Mouse (Mus musculus) right cerebral cortex, postnatal 4 days (tissue): ENCODE measurements around the gene Ndrg2.
A peak's percentile ranks its signal among the peaks of the same experiment; 100 is the strongest.

Source experiments
- DNase-seq: peaks from one replicate; pipeline ENCODE4 v3.0.0-alpha.2; 2022

Ndrg2 gene

GRCm38 (mm10) chr14:51912391-51913061, 1.4 kb downstream of the Ndrg2 start:
- no peak for DNase-seq

- no peak for DNase-seq
Observed at GRCm38 (mm10) chr14:51911301-51911700, 2.7 kb downstream of the Ndrg2 start.

GRCm38 (mm10) chr14:51906102-51906501, 7.9 kb downstream of the Ndrg2 start:
- no peak for DNase-seq

GRCm38 (mm10) chr14:51904706-51905105, 9.3 kb downstream of the Ndrg2 start:
- no peak for DNase-seq

GRCm38 (mm10) chr14:51903782-51904181, 10.2 kb downstream of the Ndrg2 start:
- no peak for DNase-seq

GRCm38 (mm10) chr14:51902806-51903710, 10.9 kb downstream of the Ndrg2 start:
- peak; percentile 89 for DNase-seq

GRCm38 (mm10) chr14:51899351-51899750, 14.6 kb downstream of the Ndrg2 start:
- DNase-seq = no peak

- DNase-seq = no peak
Observed at GRCm38 (mm10) chr14:51896539-51897170, 17.3 kb downstream of the Ndrg2 start.

GRCm38 (mm10) chr14:51896019-51896418, 17.9 kb downstream of the Ndrg2 start:
- DNase-seq = no peak

- no peak for DNase-seq
Observed at GRCm38 (mm10) chr14:51895071-51895470, 18.9 kb downstream of the Ndrg2 start.

GRCm38 (mm10) chr14:51893809-51894208, 20.1 kb downstream of the Ndrg2 start:
- DNase-seq = no peak

GRCm38 (mm10) chr14:51893094-51893794, 20.7 kb downstream of the Ndrg2 start:
- no peak for DNase-seq

- no peak for DNase-seq
Observed at GRCm38 (mm10) chr14:51892191-51892939, 21.6 kb downstream of the Ndrg2 start, which contains the start of gene Slc39a2. Gene Slc39a2, plus strand, starts transcription at chr14:51892889.

- DNase-seq = no peak
Observed at GRCm38 (mm10) chr14:51889833-51890232, 24.1 kb downstream of the Ndrg2 start.

- DNase-seq = no peak
Observed at GRCm38 (mm10) chr14:51886051-51886450, 27.9 kb downstream of the Ndrg2 start.

- DNase-seq = peak; percentile 85
Observed at GRCm38 (mm10) chr14:51884598-51885331, 29.2 kb downstream of the Ndrg2 start, which contains the start of gene Mettl17. Gene Mettl17, plus strand, starts transcription at chr14:51884842.

GRCm38 (mm10) chr14:51884031-51884544, 29.9 kb downstream of the Ndrg2 start:
- no peak for DNase-seq

GRCm38 (mm10) chr14:51883527-51884030, 30.4 kb downstream of the Ndrg2 start:
- peak; percentile 62 for DNase-seq

- DNase-seq = no peak
Observed at GRCm38 (mm10) chr14:51877517-51877916, 36.4 kb downstream of the Ndrg2 start.

- DNase-seq = no peak
Observed at GRCm38 (mm10) chr14:51871741-51872140, 42.2 kb downstream of the Ndrg2 start.

- no peak for DNase-seq
Observed at GRCm38 (mm10) chr14:51870756-51871155, 43.2 kb downstream of the Ndrg2 start.
